Mouse (Mus musculus): Measurements from ENCODE around the gene Ier5l.
A peak's percentile ranks its signal among the peaks of the same experiment; 100 is the strongest.

The Ier5l gene

GRCm38 (mm10) chr2:30474039-30474438 lies at the start of gene Ier5l:
Gene Ier5l, minus strand, starts transcription at chr2:30474219.
- peak; percentile 94 for DNase-seq (ENCODE audit: low spot score)

GRCm38 (mm10) chr2:30523727-30524126 lies 49.7 kb upstream of the Ier5l start:
- no peak for DNase-seq (ENCODE audit: low spot score)

- DNase-seq (ENCODE audit: low spot score): no peak
Measured at GRCm38 (mm10) chr2:30510711-30511380, 36.8 kb upstream of the Ier5l start.

- DNase-seq (ENCODE audit: low spot score): no peak
Measured at GRCm38 (mm10) chr2:30507138-30507727, 33.2 kb upstream of the Ier5l start.

- peak; percentile 62 for DNase-seq (ENCODE audit: low spot score)
Measured at GRCm38 (mm10) chr2:30503677-30504621, 29.9 kb upstream of the Ier5l start.

- DNase-seq (ENCODE audit: low spot score): no peak
Measured at GRCm38 (mm10) chr2:30501701-30502100, 27.7 kb upstream of the Ier5l start.

- peak; percentile 69 for DNase-seq (ENCODE audit: low spot score)
Measured at GRCm38 (mm10) chr2:30495909-30496861, 22.2 kb upstream of the Ier5l start.

GRCm38 (mm10) chr2:30495000-30495908 lies 21.2 kb upstream of the Ier5l start:
- DNase-seq (ENCODE audit: low spot score): no peak

GRCm38 (mm10) chr2:30490384-30490783 lies 16.4 kb upstream of the Ier5l start:
- DNase-seq (ENCODE audit: low spot score): no peak

GRCm38 (mm10) chr2:30487597-30487996 lies 13.6 kb upstream of the Ier5l start:
- DNase-seq (ENCODE audit: low spot score): no peak

GRCm38 (mm10) chr2:30478526-30478925 lies 4.5 kb upstream of the Ier5l start:
- no peak for DNase-seq (ENCODE audit: low spot score)

- no peak for DNase-seq (ENCODE audit: low spot score)
Measured at GRCm38 (mm10) chr2:30476241-30476640, 2.2 kb upstream of the Ier5l start.

GRCm38 (mm10) chr2:30475457-30475856 lies 1.4 kb upstream of the Ier5l start:
- DNase-seq (ENCODE audit: low spot score): no peak

GRCm38 (mm10) chr2:30474776-30475175 lies 757 bp upstream of the Ier5l start:
- no peak for DNase-seq (ENCODE audit: low spot score)

GRCm38 (mm10) chr2:30473431-30474031 lies 488 bp downstream of the Ier5l start:
- no peak for DNase-seq (ENCODE audit: low spot score)

GRCm38 (mm10) chr2:30472731-30473351 lies 1.2 kb downstream of the Ier5l start:
- peak; percentile 37 for DNase-seq (ENCODE audit: low spot score)

GRCm38 (mm10) chr2:30471795-30472720 lies 2.0 kb downstream of the Ier5l start:
- peak; percentile 78 for DNase-seq (ENCODE audit: low spot score)

GRCm38 (mm10) chr2:30471051-30471450 lies 3.0 kb downstream of the Ier5l start:
- no peak for DNase-seq (ENCODE audit: low spot score)

Measured in layer of hippocampus, adult 11-12 months (tissue).